Mouse (Mus musculus): ENCODE data around the gene Mdga1. TPM values are rescaled to one million over a fixed set of nuclear protein-coding genes. Genes with fewer than 3 reads are reported as not detected.

Mdga1 gene
- polyA plus RNA-seq, 2 experiments, result 4.8 to 13.2 TPM

GRCm38 (mm10) chr17:29824512-29825120, 145.3 kb downstream of the Mdga1 start:
- Histone ChIP-seq H3K4me2 (replicated peaks; ENCODE audit: low read depth, low read length, severe bottlenecking) (no peak overlapping the region), H3K27ac (replicated peaks; ENCODE audit: low read depth, low read length) (no peak overlapping the region), H3K4me3 (replicated peaks; ENCODE audit: low read length) (no peak overlapping the region), H3K9me3 (ENCODE audit: control insufficient read depth, low read length) (no peaks in the 10 kb centered on the region), H3K36me3 (ENCODE audit: control insufficient read depth, insufficient read depth, low read length) (no peaks in the 10 kb centered on the region), H3K9ac (ENCODE audit: low read depth, low read length, severe bottlenecking) (no peak overlapping the region), H3K27me3 (ENCODE audit: control insufficient read depth, insufficient read depth, low read length) (no peaks in the 10 kb centered on the region), H3K4me1 (ENCODE audit: control insufficient read depth, insufficient read depth, low read length) (no peaks in the 10 kb centered on the region)
- no peak for DNase-seq (ENCODE audit: low spot score)
- ATAC-seq (ENCODE audit: low FRiP score, low read depth), result no peak
- TF ChIP-seq POLR2A (IDR thresholded peaks at IDR 0.05; ENCODE audit: borderline replicate concordance, extremely low read depth, insufficient read depth, insufficient read length), result no peak
- 76% methylated on average over 4 of the region's 4 CpGs for WGBS

GRCm38 (mm10) chr17:29824208-29824509, 145.7 kb downstream of the Mdga1 start:
- no peaks in the 10 kb centered on the region for H3K9me3 ChIP-seq (ENCODE audit: control insufficient read depth, low read length)
- no peaks in the 10 kb centered on the region for H3K27me3 ChIP-seq (ENCODE audit: control insufficient read depth, insufficient read depth, low read length)
- no peaks in the 10 kb centered on the region for H3K36me3 ChIP-seq (ENCODE audit: control insufficient read depth, insufficient read depth, low read length)
- DNase-seq (ENCODE audit: low spot score), result no peak
- no peaks in the 10 kb centered on the region for H3K4me1 ChIP-seq (ENCODE audit: control insufficient read depth, insufficient read depth, low read length)
- no peak for ATAC-seq (ENCODE audit: low FRiP score, low read depth)
- no peak overlapping the region for H3K4me3 ChIP-seq (replicated peaks; ENCODE audit: low read length)
- H3K27ac ChIP-seq (replicated peaks; ENCODE audit: low read depth, low read length), result no peak overlapping the region
- WGBS, result 54% methylated on average over 5 of the region's 5 CpGs
- no peak overlapping the region for H3K4me2 ChIP-seq (replicated peaks; ENCODE audit: low read depth, low read length, severe bottlenecking)
- no peak overlapping the region for H3K9ac ChIP-seq (ENCODE audit: low read depth, low read length, severe bottlenecking)
- TF ChIP-seq POLR2A (IDR thresholded peaks at IDR 0.05; ENCODE audit: borderline replicate concordance, extremely low read depth, insufficient read depth, insufficient read length), result no peak

- H3K4me3 ChIP-seq (replicated peaks; ENCODE audit: low read length), result no peak overlapping the region
- no peaks in the 10 kb centered on the region for H3K9me3 ChIP-seq (ENCODE audit: control insufficient read depth, low read length)
- no peaks in the 10 kb centered on the region for H3K36me3 ChIP-seq (ENCODE audit: control insufficient read depth, insufficient read depth, low read length)
- no peak overlapping the region for H3K27ac ChIP-seq (replicated peaks; ENCODE audit: low read depth, low read length)
- H3K4me2 ChIP-seq (replicated peaks; ENCODE audit: low read depth, low read length, severe bottlenecking), result no peak overlapping the region
- no peak for ATAC-seq (ENCODE audit: low FRiP score, low read depth)
- no peak overlapping the region for H3K9ac ChIP-seq (ENCODE audit: low read depth, low read length, severe bottlenecking)
- TF ChIP-seq POLR2A (IDR thresholded peaks at IDR 0.05; ENCODE audit: borderline replicate concordance, extremely low read depth, insufficient read depth, insufficient read length), result no peak
- 75% methylated on average over 14 of the region's 14 CpGs for WGBS
- DNase-seq (ENCODE audit: low spot score), result no peak
- H3K27me3 ChIP-seq (ENCODE audit: control insufficient read depth, insufficient read depth, low read length), result no peaks in the 10 kb centered on the region
- H3K4me1 ChIP-seq (ENCODE audit: control insufficient read depth, insufficient read depth, low read length), result peaks cover 2% of the 10 kb centered on the region
Measured at GRCm38 (mm10) chr17:29823439-29824207, 146.3 kb downstream of the Mdga1 start.

- H3K27me3 ChIP-seq (ENCODE audit: control insufficient read depth, insufficient read depth, low read length), result no peaks in the 10 kb centered on the region
- H3K9ac ChIP-seq (ENCODE audit: low read depth, low read length, severe bottlenecking), result no peak overlapping the region
- H3K4me2 ChIP-seq (replicated peaks; ENCODE audit: low read depth, low read length, severe bottlenecking), result no peak overlapping the region
- no peak overlapping the region for H3K27ac ChIP-seq (replicated peaks; ENCODE audit: low read depth, low read length)
- ATAC-seq (ENCODE audit: low FRiP score, low read depth) (no peak), DNase-seq (ENCODE audit: low spot score) (no peak)
- no peak for TF ChIP-seq POLR2A (IDR thresholded peaks at IDR 0.05; ENCODE audit: borderline replicate concordance, extremely low read depth, insufficient read depth, insufficient read length)
- peaks cover 8% of the 10 kb centered on the region for H3K4me1 ChIP-seq (ENCODE audit: control insufficient read depth, insufficient read depth, low read length)
- no peaks in the 10 kb centered on the region for H3K9me3 ChIP-seq (ENCODE audit: control insufficient read depth, low read length)
- 76% methylated on average over 3 of the region's 3 CpGs for WGBS
- no peak overlapping the region for H3K4me3 ChIP-seq (replicated peaks; ENCODE audit: low read length)
- H3K36me3 ChIP-seq (ENCODE audit: control insufficient read depth, insufficient read depth, low read length), result no peaks in the 10 kb centered on the region
Measured at GRCm38 (mm10) chr17:29819608-29820007, 150.3 kb downstream of the Mdga1 start.

GRCm38 (mm10) chr17:29818989-29819388, 150.9 kb downstream of the Mdga1 start:
- H3K36me3 ChIP-seq (ENCODE audit: control insufficient read depth, insufficient read depth, low read length), result no peaks in the 10 kb centered on the region
- peaks cover 8% of the 10 kb centered on the region for H3K4me1 ChIP-seq (ENCODE audit: control insufficient read depth, insufficient read depth, low read length)
- no peak overlapping the region for H3K4me2 ChIP-seq (replicated peaks; ENCODE audit: low read depth, low read length, severe bottlenecking)
- DNase-seq (ENCODE audit: low spot score) (no peak), ATAC-seq (ENCODE audit: low FRiP score, low read depth) (no peak)
- no peaks in the 10 kb centered on the region for H3K9me3 ChIP-seq (ENCODE audit: control insufficient read depth, low read length)
- no peak overlapping the region for H3K9ac ChIP-seq (ENCODE audit: low read depth, low read length, severe bottlenecking)
- H3K27ac ChIP-seq (replicated peaks; ENCODE audit: low read depth, low read length), result no peak overlapping the region
- no peak overlapping the region for H3K4me3 ChIP-seq (replicated peaks; ENCODE audit: low read length)
- 83% methylated on average over 7 of the region's 7 CpGs for WGBS
- TF ChIP-seq POLR2A (IDR thresholded peaks at IDR 0.05; ENCODE audit: borderline replicate concordance, extremely low read depth, insufficient read depth, insufficient read length), result no peak
- H3K27me3 ChIP-seq (ENCODE audit: control insufficient read depth, insufficient read depth, low read length), result no peaks in the 10 kb centered on the region

All from limb, embryonic 14.5 days (tissue).